Mouse (Mus musculus): ENCODE measurements at regions not wholly inside any gene's neighbourhood (a gene's known extent, or its start where the extent isn't known, plus 50 kb on each side); places are given as distances from the start of the nearest gene placed in this dataset.

DNA sequence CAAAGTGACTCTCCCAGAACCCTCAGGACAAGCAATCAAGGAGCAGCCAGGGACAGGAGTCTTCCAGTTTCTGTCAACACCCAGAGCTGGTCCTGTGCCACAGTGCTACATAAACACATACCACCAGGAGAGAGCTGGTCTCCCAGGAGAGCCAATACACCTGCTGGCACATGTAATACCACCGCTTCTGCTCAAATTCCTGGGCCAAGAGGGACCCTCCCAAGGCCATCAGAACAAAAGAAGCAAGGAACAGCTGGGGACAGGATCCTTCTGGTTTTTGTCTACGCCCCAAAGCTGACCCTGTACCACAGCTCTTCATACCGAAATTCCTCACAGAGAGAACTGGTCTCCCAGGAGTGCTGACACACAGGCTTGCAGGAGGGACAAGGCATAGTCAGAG, 695.4 kb upstream of the Tbl1xr1 start:
- DNase-seq (ENCODE audit: low spot score), result no peak

DNA sequence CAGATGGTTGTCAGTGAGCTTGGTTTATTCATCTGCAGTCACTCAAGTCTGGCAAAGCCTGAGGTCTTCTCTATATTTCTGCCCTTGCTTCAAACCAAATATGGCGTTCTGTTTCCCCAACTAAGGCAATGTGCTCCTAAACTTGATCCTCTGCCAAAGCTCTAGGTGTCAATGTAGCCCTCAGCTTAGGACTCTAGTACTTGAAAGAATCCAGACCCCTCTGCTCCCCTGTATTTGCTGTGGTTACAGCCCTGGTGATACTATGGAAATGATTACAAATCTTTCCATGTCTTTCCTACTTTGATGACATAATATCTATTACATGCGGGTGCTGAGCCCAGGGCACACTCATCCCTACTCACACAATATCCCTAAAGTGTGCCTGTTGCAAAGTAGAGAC, 672.9 kb upstream of the Tbl1xr1 start:
- no peak for DNase-seq (ENCODE audit: low spot score)

DNA sequence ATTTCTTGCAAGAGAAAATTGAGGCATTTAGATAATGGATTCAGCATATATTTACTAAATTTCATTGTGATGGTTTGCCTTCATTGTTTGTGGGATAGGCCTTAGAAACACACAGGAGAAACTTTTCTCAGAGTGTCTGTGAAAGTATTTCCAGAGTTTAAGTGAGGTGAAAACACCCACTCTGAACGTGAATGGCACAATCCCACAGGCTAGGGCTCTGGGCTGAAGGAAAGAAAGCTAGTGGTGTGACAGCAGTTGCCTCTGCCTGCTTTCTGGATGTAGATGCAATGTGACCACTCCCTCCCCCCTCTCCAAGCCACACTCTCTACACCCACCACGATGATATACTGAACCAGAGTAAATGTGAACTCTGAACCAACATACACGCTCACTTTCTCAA, 672.4 kb upstream of the Tbl1xr1 start:
- DNase-seq (ENCODE audit: low spot score), result no peak

DNA sequence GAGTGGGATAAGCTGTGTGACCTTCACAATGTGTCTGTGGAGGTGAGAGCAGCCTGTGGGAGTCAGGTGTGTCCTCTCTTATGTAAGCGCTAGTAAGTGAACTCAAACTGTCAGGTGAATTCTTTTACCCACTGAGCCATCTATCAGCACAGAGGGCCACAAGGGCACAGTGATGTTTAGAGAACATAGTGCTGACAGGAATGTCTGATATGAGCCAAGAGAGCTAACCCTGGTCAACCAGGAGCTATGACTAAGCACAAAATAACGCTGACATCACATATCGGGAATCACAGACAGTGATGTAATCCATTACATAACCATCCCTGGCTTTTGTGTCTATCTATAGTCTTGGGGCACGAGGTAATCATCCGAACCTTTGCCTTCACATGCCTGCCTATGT, 669.4 kb upstream of the Tbl1xr1 start:
- DNase-seq (ENCODE audit: low spot score), result no peak

DNA sequence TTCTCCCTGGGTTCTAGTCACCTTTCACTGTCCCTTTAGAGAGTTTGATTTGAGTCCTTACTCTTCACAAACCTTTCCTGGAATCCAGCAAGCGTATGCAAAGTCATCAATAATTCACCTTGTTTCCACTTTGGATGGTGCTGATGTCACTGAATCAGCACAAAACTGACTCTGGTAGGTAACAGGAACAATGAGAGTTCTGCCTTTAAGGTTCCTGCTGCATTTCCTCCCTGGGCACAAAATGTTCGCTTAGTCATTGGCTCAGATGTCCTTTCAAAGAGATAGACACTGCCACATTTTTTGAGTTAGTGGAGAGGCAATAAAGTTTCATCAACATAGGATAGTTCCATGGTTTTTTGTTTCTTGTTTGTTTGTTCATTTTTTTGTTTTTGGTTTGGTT, 664.4 kb upstream of the Tbl1xr1 start:
- no peak for DNase-seq (ENCODE audit: low spot score)

DNA sequence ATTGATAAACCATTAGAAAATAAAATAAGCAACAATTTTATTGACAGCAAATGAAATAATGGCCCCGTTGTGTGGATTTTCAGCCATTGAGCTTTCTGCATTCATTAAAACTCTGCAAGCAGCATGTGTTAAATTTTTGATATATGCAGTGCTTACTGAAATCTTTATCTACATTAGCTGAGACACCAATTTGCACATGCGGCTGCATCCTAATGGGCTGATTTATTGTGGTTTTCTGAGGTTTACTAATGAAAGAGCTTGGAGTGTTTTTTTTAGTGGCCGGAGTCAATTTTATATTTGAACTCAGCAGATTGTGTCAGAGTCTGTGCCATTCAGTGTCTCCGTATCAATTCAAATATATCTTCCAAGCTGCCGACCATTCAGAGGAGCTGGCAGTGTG, 653.3 kb upstream of the Tbl1xr1 start:
- DNase-seq (ENCODE audit: low spot score), result no peak

DNA sequence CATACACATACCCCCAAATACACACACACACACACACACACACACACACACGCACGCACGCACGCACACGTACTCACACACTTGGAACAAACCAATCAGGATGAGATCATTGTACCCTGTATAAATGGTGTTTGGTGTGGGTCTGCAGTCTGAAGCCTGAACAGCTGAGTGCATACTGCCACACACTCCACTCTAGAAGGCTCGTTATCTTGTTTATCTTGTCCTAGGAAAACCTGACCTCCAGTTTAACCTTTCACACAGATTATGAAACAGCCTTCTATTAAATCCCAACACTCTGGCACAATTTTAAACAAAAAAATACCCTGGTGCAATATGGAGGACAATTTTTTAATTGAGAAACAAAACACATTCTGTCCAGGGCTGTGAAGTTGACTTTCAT, 649.9 kb upstream of the Tbl1xr1 start:
- no peak for DNase-seq (ENCODE audit: low spot score)

DNA sequence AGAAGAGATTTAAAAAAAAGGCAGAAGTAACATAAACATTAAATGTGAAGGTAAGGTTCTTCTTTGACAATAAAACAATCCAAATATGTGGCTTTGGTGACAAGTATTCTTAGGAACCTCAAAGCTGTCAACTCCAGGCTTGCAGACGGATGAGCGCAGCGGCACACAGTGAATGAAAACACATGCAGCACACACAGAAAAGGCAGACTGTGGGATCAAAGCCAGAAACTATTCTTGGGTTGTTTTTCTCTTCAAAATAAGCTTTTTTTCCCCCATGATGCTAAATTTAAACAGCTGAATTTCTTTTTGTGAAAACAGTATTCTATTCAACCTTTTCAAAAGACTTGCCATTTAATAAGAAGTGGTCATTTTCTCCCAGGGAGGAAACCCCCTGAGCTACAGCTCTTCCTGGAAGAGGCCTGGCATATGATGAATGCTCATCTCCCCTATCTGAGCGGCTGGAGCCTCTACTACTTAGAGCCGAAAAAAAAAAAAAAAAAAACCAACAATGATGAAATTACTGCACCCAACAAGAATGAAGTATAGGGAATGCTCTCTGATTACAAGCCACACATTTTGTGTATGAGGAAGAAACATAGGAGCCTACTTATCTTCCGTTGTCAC, 648.9 kb upstream of the Tbl1xr1 start:
- no peak for DNase-seq (ENCODE audit: low spot score)

DNA sequence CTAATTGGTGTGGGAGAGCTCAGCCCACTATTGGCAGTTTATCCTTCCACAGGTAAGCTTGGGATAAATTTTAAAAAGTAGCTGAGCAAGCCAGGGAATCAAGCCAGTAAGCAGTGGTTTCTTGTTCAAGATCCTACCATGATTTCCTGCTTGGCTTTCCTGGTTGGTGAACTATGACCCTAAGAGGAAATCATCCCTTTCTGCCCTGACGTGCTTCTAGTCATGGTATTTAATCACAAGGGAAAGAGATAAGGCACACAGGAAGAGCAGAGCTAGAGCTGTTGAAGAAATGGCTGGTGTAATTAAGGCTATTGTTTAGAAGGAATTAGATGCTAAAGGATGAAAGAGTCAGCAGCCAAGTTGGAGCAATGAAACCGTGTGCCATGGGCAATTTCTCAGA, 648.3 kb upstream of the Tbl1xr1 start:
- DNase-seq (ENCODE audit: low spot score), result no peak

DNA sequence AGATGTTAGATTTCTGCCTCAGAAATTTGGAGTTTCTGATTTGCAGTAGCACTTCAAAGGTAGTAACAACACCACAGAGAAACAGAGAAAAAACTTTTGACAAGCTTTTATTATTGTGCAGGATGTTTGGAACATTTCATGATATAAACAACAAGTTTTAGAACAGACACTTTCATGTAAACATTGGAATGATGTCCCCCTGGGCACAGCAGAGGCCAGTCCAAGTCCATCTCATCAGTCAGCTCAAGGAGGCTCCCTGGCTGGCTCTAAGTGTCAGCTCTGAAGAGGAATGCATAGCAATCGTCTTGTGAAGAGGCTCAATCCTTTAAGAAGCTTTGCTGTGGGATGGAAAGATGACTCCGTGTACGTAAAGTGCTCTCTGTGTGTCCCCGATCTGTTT, 612.2 kb upstream of the Tbl1xr1 start:
- DNase-seq (ENCODE audit: low spot score), result no peak

DNA sequence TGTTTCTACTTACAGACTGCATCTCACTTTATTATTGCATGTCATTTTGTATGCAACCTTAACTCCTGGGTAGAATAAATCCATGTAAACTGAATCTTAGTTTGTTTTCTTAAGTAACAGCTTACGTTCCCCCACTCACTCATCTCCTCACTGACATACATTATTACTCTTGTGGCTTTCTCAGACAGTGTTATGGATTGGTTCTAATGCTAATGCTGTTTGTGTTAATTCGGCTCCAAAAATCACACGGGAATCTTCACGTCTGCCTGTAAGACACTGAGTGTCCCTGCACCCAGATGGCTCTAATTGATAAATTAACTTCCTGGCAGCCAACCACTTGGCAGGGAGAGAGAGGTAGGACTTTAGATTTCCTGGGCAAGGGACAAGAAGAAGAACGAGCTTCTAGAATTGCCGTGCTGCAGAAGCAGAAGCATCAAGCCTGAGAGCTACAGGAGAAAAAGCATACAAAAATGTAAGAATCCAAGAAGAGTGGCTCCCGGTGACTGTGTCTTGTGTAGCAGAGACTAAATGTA, 610.3 kb upstream of the Tbl1xr1 start:
- no peak for DNase-seq (ENCODE audit: low spot score)

DNA sequence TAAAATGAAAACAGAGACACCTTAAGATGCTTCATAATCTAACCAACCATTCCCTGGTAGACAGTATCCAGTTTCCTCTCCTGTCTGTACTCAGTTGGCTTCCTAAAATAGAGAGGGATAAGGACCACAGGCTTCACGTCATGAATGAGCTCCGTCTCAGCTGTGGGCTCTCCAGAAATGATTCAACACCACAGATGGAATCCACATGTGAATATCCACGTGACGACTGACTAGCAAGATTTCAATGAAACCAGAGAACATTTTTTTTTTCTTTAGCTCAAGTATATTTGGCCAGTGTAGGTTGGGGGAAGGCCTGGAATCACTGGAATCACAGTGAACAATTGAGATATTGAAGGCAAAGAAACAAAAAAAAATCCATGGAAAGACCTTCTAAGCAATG, 599.1 kb upstream of the Tbl1xr1 start:
- DNase-seq (ENCODE audit: low spot score), result no peak

DNA sequence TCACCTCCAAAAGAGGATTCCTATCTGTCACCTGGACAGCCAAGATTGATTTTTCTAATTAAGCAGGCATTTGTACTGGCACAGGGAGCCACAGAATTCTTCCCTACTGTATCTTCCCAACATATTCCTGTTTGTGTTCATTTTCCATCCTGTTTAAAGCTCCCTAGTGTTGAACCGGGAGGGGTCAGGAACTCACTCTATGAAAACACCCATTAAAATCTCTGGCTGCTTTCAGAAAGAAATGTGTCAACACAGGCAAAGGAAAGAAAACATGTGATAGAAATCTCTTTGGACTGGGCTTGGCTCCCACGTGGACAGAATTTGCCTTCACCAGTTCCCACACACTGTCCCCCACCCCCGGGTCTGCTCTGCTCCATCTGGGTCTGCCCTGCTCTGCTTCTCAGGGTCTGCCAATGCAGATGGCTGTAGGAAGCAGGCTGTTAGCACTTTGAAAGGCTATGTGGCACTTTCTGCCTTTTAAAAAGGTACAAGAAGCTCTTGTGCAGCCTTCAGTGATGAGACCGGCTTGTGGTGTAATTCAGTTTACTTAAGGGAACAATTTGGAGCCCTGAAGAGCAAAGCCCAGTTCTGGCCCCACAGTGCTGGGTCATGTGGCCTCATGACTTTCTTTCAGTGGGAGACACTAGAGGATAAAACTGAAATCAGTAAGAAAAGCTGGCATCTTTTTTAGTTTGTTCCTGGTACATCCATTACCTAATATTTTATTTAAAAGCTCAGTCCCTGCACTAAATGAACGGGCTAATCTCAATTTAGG, 597.2 kb upstream of the Tbl1xr1 start:
- DNase-seq (ENCODE audit: low spot score), result no peak

DNA sequence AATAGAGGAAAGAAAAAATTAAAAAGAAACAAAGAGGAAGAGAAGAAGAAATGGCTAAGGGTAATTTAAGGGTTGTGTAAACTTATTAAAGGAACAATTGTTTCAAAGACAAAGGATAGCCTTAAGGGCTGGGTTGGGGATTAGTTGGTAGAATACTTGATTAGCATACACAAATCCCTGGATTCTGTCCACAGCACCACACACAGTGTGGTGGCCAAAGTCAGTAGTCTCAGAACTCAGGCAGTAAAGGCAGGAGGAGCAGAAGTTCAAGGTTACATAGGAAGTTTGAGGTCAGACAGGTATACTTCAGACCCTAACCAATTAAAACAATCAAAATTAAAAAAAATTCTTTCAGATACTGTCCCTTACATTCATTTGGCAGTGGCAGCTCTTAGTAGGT, 596.6 kb upstream of the Tbl1xr1 start:
- no peak for DNase-seq (ENCODE audit: low spot score)

DNA sequence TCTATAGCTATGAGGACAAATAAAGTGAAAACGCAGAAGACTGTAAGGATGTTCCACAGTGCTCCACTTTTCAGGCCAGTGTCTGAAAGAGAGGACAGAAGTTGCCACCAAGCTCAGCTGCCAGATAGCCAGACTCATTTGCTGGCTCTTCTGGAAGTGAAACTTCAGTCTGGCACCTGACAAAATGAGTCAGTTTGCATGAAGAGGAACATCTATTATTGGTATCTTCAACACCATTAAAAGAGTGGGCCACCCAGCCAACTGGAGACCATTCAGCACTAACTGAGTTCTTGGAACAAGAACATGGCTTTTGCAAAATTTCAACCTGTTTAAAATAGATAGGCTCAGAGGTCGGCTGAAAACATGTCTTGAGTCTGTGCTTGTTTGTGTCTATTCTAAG, 592.4 kb upstream of the Tbl1xr1 start:
- no peak for DNase-seq (ENCODE audit: low spot score)

DNA sequence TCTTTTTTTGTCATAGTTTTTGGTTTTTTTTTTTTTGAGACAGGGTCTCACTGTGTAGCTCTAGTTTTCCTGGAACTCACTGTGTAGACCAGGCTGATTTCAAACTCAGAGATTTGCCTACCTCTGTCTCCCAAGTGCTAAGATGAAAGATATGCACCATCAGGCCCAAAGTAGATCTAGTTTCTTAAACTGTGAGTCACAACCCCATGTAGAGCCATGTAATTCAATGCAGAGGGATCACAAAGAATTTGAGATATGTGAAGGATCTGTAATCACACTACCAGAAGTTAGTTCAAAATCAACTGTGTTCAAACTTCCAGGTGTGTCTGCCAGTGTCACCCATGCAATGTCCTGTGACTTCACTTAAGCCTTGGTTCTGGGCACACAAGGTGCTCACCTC, 591.0 kb upstream of the Tbl1xr1 start:
- DNase-seq (ENCODE audit: low spot score), result no peak

DNA sequence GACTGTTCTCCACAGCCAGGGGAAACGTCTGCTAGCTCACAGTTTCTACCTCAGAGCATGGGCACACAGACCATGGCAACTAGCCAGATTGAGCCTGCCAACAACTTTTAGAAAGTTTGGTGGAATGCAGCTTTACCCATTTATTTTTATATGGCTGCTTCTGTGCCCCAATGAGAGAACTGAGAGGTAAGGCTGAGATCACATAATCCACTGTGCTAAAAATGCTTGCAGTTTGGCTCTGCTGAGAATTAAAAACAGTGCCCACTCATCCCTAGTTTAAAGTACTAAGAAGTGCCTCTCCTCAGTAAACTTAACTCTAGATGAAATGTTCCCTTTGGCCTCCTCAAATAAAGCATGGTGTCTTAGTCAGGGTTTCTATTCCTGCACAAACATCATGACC, 586.9 kb upstream of the Tbl1xr1 start:
- DNase-seq (ENCODE audit: low spot score), result no peak

DNA sequence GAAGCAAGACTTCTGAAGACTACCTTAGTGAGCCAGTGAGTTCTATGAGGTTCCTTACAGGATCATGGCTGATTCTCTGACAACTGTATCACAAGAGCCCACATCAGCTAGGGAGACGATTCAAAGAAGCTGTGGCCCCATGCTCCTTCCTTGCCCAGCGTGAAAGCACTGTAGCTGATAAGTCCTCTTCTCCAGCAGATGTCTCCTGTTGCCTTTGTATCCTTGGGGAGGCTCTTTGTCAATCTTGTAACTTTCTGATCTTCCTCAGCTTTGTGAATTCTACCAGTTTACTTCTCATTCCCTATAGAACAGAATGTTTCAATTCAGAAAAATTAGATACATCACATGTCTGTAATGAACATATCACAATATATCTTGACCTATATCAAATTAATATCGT, 584.0 kb upstream of the Tbl1xr1 start:
- no peak for DNase-seq (ENCODE audit: low spot score)

DNA sequence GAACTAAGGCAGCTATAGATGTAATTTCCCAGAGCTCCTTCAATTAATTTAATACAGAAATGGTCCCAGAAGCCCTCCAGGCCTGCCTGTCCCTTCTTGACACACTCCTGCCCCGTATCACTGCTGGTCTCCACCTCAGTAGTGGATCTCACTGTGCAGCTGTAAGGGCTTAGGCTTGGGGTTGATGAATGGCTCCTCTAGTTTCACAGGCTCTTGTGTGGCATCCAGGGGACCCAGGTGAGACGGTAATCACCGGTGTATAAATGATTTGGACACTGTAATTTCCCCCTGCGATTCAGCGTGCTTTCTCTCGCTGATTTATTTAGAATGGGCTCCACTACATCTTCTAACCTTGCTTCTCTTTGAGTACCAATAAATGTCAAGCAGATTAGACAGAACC, 583.1 kb upstream of the Tbl1xr1 start:
- no peak for DNase-seq (ENCODE audit: low spot score)

DNA sequence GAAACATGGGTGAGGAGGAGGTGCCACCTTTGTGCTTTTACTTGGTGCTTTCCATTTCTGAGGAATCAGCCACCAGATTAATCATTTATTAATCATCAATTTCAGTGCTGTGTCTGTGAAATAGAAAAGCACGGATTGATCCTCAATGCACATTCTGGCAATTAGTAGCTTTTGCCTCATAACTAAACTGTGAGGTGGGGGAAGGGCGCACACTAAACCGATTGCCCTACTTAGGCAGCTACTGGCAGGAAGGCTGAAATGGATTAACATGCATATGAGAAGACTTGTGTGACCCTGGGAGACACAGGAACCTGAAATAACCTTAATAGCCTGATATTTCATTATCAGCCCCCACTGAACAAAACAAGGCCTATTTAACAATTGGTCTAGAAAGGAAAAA, 581.5 kb upstream of the Tbl1xr1 start:
- DNase-seq (ENCODE audit: low spot score), result no peak

DNA sequence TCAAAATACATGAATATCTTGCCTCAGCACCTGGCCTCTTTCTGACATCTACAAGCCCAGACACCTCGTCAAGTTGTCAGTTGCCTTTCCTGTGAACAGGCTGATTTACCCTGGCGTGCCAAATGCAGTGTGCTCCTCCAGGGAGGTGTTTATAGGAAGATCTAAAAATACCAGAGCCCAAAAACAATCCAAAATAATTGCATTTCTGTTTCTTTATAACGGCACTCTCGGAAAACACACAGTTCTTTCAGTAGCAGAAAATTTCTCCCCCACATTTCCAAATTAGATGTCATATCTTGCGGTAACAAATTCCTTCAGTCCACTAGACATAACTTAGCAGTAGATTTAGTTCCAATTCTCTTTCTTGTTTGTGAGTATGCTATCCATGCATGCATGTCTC, 580.8 kb upstream of the Tbl1xr1 start:
- DNase-seq (ENCODE audit: low spot score), result no peak

DNA sequence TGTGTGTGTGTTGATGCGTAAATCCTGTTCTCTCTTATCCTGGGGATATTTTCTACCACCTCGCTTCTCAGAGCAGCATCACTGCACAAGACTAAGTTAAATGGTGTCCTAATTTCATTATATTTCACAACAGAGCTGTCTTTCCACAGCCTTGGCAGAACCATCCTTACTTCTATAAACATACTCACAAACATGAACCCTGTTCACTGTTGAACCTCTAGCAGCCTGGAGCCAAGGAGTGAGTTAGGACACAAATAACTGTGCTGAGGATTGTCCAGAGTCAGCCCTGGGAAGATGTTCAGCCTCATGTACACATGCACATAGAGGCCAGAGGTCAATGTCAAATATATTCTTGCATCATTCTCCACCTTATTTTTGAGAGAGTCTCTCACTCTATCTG, 580.3 kb upstream of the Tbl1xr1 start:
- DNase-seq (ENCODE audit: low spot score), result no peak

DNA sequence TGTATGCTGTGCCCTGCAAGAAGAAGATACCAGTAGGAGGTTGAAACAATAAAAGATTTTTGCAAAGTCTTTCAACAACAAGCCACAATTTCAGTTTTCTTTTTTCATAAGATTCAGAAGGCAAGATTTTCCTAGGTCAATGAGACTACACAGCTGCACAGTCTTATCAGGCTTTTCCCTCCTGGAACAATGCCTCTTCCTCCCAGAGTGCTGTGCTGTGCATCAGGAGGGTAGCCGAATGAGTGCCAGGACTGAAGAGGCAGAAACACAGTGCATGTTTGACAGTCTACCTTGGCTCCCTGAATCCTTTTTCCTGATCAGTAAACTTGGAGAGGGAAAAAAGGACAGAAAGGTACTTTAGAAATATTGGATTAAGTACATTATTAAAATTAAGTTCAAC, 579.4 kb upstream of the Tbl1xr1 start:
- no peak for DNase-seq (ENCODE audit: low spot score)

DNA sequence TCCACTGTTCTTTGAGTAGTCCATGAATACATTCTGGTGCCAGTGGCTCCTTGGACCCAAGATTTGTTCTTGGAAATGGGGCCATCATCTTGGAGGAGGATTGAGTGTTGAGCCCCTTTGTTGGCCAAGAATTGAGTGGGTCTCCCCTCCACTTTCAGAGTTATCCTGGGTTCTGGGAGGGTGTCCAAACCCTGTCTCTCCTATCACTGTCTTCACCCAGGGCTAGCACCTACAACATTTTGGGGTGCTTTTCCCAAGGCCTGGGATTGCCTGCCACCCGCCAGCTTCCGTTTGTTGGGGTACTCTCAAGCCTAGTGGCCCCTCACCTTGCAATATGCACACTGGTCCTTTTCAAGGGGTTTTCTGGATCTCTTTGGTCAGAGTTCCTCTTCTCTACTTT, 568.8 kb upstream of the Tbl1xr1 start:
- no peak for DNase-seq (ENCODE audit: low spot score)
